ENCODE assay signal across 18 mouse cellular contexts in the genomic region with DNA sequence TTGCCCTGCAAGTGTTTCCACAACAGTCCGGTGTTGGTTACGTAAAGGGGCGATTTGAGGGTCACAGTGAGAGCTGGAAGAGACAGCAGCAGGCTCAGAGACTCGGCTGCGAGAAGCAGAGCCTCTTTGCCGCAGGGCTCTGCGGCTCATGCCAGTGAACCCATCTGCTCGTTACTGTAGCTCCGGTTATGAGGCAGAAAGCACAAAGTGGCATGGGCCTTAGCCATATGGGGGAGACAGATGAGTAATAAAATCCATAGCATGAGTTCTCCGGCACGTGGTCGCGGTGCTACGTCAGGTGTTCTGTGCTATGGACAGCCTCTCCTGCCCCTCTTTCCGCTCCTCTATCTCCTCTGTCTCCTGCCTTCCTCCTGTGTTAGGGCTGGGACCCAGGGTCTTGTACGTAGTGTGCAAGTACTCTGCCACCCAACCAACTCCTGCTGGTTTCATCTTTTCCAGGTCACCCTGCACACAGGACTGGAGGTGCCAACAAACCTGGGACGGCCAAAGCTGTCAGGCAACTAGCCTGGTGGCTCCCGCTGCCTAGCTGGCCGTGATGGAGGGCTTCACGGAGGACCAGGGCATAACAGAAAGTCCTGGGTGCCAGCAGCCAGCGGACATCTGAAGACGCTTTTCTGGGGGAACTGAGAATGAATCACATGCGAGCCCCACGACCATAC. TPM values are rescaled to one million over a fixed set of nuclear protein-coding genes. Genes with fewer than 3 reads are reported as not detected.
DNase-seq lines count a peak whose midpoint lies in the region; TF ChIP-seq lines count a peak whose summit lies in the region.
"Had no signal": no experiment of that assay in that cellular context is flagged by ENCODE, and none has a peak within 500 bp of the region (broad histone marks: within the 10 kb centered on the region; RNA-seq: fewer than 3 reads in every experiment).

No protein-coding gene starts in this region.

- TF ChIP-seq POLR2A in cerebellum, adult 2 months (IDR thresholded peaks at IDR 0.05; ENCODE audit: borderline replicate concordance, insufficient read depth, low read length), result no peak

- WGBS in heart, embryonic 10.5 days, result 84% methylated on average over 24 of the region's 24 CpGs
- 45% methylated on average over 24 of the region's 24 CpGs for WGBS in cerebellum, adult 2 months

- H3K4me3 ChIP-seq in heart, embryonic 10.5 days, result no peak overlapping the region
- no peak overlapping the region for H3K4me3 ChIP-seq in cerebellum, adult 2 months (replicated peaks; ENCODE audit: insufficient read depth, low read depth, low read length)
- H3K4me3 ChIP-seq: embryonic facial prominence, embryonic 15.5 days; heart, embryonic 15.5 days; intestine, embryonic 15.5 days; myocyte had no signal

- H3K27me3 ChIP-seq in heart, embryonic 10.5 days (ENCODE audit: insufficient read depth, poor library complexity, severe bottlenecking), result peaks cover 50% of the 10 kb centered on the region
- H3K27me3 ChIP-seq in cerebellum, adult 2 months (ENCODE audit: control insufficient read depth, insufficient read depth, low read length), result no peaks in the 10 kb centered on the region
- H3K27me3 ChIP-seq: heart, embryonic 15.5 days; intestine, embryonic 15.5 days had no signal

- peak; percentile 78 for DNase-seq in heart, adult 11 months
- no peak for DNase-seq in heart, embryonic 10.5 days (ENCODE audit: low spot score)
- DNase-seq in MN1 (ENCODE audit: low spot score), result peak; percentile 5
- DNase-seq in cerebellum, adult 2 months, result peak; percentile 63 to 76
- peak; percentile 35 to 38 for DNase-seq in layer of hippocampus, adult 8-10 months (ENCODE audit: low spot score in 2 of 2)
- DNase-seq in kidney, postnatal 25 days, result no peak
- no peak for DNase-seq in gastrocnemius, postnatal 10 days
- DNase-seq: adrenal gland, postnatal 36 days; lung, embryonic 14.5 days; spleen, adult 18-20 months had no signal

- no peak for TF ChIP-seq CTCF in cerebellum, adult 2 months (IDR thresholded peaks at IDR 0.05; ENCODE audit: borderline replicate concordance, insufficient read depth, low read depth, low read length)

- H3K36me3 ChIP-seq in heart, embryonic 10.5 days, result no peaks in the 10 kb centered on the region
- H3K36me3 ChIP-seq: embryonic facial prominence, embryonic 15.5 days; heart, embryonic 15.5 days; intestine, embryonic 15.5 days had no signal

- H3K27ac ChIP-seq in heart, embryonic 10.5 days, result no peak overlapping the region
- H3K27ac ChIP-seq in cerebellum, adult 2 months (ENCODE audit: insufficient read depth, low read length), result peak overlapping the region; percentile 64
- H3K27ac ChIP-seq: embryonic facial prominence, embryonic 15.5 days; heart, embryonic 15.5 days; intestine, embryonic 15.5 days; kidney, postnatal 0 days; stomach, postnatal 0 days had no signal

- peaks cover 22% of the 10 kb centered on the region for H3K4me1 ChIP-seq in heart, embryonic 10.5 days
- peaks cover 15% of the 10 kb centered on the region for H3K4me1 ChIP-seq in cerebellum, adult 2 months (ENCODE audit: control insufficient read depth, insufficient read depth, low read length)
- H3K4me1 ChIP-seq: intestine, embryonic 15.5 days had no signal

- no peaks in the 10 kb centered on the region for H3K9me3 ChIP-seq in heart, embryonic 10.5 days
- H3K9me3 ChIP-seq: embryonic facial prominence, embryonic 15.5 days; heart, embryonic 15.5 days; intestine, embryonic 15.5 days had no signal

RNA-seq across cellular contexts. Expression of gene Gnpat, which starts 34.1 kb away (rescaled TPM):
- 132 and 134 TPM in 2 replicates for polyA plus RNA-seq in heart, embryonic 10.5 days (2016; fragmentation: Nextera tagmentation; extraction: Ambion mirVana)
- polyA plus RNA-seq in cerebellum, adult 2 months (2012; rRNA removed), result 98.3 and 100 TPM in 2 replicates
- 10 to 100 TPM; 55.9 to 63.9 (median 62.1) TPM for total RNA-seq in layer of hippocampus, adult 8-10 months (2022)
- total RNA-seq in gastrocnemius, postnatal 10 days (2021), result 10 to 100 TPM; 92.7 to 98.3 TPM

RNA-seq across cellular contexts. Expression of gene 2810004N23Rik, which starts 34.2 kb away (rescaled TPM):
- 66.0 and 67.5 TPM in 2 replicates for polyA plus RNA-seq in heart, embryonic 10.5 days (2016; fragmentation: Nextera tagmentation; extraction: Ambion mirVana)
- 15.0 and 15.7 TPM in 2 replicates for polyA plus RNA-seq in cerebellum, adult 2 months (2012; rRNA removed)
- 10 to 100 TPM; 18.2 to 23.4 (median 21.0) TPM for total RNA-seq in layer of hippocampus, adult 8-10 months (2022)
- 10 to 100 TPM; 32.7 to 33.3 TPM for total RNA-seq in gastrocnemius, postnatal 10 days (2021)

RNA-seq across cellular contexts. Expression of gene Trim67, which starts 35.8 kb away (rescaled TPM):
- polyA plus RNA-seq in heart, embryonic 10.5 days (2016; fragmentation: Nextera tagmentation; extraction: Ambion mirVana), result 0.05 and 0.10 TPM in 2 replicates
- polyA plus RNA-seq in cerebellum, adult 2 months (2012; rRNA removed), result 19.4 and 23.3 TPM in 2 replicates
- total RNA-seq in layer of hippocampus, adult 8-10 months (2022), result 1 to 10 TPM; 1.9 to 2.3 (median 2.1) TPM
- total RNA-seq in gastrocnemius, postnatal 10 days (2021), result under 1 TPM; 0.18 to 0.23 TPM
- total RNA-seq: liver, adult 2 months; MEL had no signal
- polyA plus RNA-seq: liver, adult 2 months had no signal

Comparison
In these comparisons a context has a peak if more than half of its experiments do, and no peak if none do; other contexts are left out.
1. DNase-seq: peak in heart, adult 11 months (single experiment), MN1 (single experiment), cerebellum, adult 2 months (2 of 2) and layer of hippocampus, adult 8-10 months (2 of 2); none in heart, embryonic 10.5 days (single experiment), kidney, postnatal 25 days (0 of 2) and gastrocnemius, postnatal 10 days (single experiment).